Mouse (Mus musculus) frontal cortex, postnatal 25 days (tissue): ENCODE data around the gene Rhog.

Source experiments
- DNase-seq, 2 experiments: peaks; one replicate each; pipeline ENCODE4 v3.0.0; 2022; ENCODE audit warnings: low spot score in 2 of 2

Rhog gene

DNA sequence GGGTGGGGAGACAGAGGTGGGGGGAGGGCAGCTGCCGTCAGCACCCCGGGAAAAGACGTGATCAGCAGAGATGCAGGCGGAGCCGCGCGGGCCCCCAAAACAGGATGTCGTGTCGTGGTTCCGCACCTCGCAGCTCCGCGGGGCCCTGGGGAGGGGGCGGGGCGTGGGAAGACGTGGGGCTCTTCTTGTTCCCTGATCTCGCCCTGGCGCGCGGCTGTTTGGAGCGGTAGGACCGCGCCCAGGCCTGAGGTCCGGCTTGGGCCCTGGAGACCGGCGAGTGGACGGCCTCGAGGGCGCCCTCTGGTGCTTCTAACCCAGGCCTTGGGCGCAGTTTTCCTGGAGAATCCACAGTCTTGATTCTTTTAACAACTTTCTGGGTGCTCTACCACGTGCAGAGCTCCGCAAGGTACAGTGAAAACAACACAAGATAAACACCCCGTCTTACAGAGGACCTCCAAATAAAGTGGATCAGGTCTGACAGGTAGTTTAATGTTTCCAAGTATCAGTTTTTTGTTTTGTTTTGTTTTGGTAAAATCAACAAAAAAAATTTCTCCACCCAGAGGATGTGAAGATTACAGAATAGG, 5.1 kb downstream of the Rhog start:
- peak; percentile 79 to 88 for DNase-seq

DNA sequence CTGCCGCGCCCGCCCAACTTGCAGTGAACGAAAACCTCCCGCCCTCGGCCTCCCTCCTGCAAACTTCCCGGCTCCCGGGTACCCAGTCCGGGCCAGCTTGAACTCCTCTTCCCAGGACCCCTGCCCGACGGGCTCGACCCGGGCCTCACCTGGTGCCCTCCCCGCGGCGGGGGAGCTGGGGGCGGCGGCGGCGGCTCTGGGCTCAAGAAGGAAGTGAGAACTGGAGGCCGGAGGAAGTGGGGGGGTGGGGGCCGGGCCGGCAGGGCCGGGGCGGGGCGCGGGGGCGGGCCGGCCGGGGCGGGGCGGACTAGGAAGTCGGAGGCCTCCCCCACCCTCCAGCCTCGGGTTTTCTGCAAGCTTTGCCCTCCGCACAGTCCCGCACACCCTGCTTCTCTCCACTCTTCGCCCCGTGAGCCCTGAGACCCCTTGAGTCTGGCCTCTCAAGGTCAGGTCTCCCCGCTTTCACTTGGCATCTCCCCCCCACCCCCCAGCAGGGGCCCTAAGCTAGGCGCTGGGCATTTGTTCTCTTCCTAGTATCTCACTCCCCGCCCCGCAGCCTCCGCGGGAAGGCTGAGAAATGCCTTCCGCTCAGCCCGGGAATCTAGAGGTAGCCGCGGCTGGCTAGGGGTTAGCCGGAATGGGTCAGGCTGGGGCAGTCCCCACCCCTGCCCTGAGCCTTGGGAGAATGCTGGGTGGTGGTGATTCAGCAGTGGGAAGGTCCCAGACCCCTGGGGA, 5.8 kb downstream of the Rhog start:
- peak in 1 of 2 experiments; percentile 23 for DNase-seq

GRCm38 (mm10) chr7:102249531-102249895, 6.3 kb downstream of the Rhog start:
- DNase-seq: no peak

- no peak for DNase-seq
These were observed 7.0 kb downstream of the Rhog start for GRCm38 (mm10) chr7:102248691-102249404.

DNA sequence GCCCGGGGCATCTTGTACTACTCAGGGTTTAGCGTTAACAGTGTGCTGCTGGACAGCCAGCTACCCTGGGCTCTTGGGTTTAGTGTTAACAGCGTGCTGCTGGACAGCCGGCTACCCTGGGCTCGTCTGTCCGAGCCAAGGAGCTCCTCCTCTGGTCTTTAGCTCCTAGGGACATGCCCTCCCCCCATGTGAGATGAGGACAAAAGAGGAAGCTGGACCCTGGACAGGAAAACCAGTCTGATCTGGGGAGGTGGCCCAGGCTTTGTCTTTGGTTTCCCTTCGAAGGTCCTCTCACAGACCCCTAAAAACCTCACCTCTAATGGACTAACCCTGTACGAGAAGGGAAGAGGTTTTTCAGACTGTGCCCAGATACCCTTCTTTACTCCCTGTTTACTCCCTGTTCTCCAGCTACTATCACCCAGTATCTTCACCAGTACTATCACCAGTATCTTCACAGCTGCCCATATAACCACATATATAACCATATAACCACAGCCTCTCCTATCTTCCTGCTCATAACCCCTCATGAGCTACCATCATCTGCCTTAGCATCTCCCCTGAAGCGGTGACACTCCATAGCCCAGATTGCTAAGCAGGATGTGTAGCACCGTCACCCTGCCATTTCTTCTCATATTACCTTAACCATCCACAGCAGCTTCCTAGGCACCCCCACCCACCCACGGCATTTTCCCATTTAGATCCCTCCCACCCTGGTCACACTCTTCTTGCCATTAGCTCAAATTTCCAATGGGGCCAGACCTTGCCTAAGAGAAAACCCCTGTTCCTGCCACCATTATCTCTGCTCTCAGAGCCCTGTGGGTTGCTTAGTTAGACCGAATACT, 8.7 kb downstream of the Rhog start:
- DNase-seq: no peak

GRCm38 (mm10) chr7:102246265-102246664, 9.6 kb downstream of the Rhog start:
- DNase-seq: no peak

- DNase-seq: no peak
These were observed 10.1 kb downstream of the Rhog start for GRCm38 (mm10) chr7:102245775-102246174.

GRCm38 (mm10) chr7:102244782-102245535, 10.9 kb downstream of the Rhog start:
- DNase-seq: no peak

DNA sequence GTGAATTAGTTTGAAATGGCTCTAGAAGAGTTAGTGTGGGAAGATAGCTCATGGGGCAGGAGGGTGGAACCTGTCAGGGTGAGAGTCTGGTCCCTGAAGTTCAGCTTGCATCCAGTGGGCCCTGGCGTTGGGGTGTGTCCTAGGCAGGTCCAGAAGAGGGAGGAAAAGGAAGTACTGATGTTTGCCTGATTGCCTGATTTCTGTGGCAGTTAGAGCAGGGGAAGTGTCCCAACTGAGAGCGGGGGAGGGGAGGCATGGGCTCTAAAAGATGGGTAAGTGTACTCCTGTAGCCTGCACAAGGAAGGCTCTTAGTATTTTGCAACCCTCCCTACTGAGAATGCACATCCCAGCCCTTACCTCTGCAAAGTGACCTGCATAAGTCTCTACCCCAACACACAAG, 12.0 kb downstream of the Rhog start:
- DNase-seq: no peak

DNA sequence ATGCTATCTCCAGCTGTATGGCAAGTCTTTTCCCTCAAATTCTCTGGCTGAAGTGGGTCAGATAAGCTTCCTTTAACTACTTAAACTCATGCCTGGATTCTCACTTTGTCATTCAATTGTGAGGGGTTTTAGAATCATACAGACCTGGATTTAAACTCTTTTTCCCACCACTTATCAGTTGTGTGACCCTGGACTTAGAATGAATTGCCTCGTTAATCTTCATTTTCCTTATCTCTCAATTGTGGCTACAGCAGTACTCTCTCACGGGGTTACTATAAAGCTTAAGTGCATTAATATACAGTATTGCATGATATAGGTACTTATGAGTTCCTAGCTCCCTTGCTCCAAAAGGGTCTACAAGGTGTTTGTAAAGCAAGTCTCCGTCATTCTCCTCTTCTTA, 12.9 kb downstream of the Rhog start:
- no peak for DNase-seq

DNA sequence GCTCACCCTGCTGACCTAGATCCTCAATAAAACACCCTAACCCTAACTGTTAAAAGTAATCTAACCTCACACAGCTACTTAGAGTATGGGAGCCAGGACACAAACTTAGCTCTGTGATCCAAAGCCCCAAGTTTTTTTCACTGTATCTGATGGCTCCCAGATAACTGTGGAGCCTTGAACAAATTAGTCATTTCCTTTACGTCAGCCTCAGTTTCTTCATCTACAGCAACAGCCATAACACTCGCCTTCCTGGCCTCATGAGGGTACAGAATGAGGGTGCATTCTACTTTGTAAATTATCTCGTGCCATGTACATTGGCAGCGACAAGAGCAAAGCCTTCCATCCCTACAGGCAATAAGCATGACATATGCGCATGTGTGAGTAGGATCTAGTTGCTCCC, 13.5 kb downstream of the Rhog start:
- DNase-seq: no peak

GRCm38 (mm10) chr7:102239591-102239990, 16.3 kb downstream of the Rhog start:
- DNase-seq: no peak

DNA sequence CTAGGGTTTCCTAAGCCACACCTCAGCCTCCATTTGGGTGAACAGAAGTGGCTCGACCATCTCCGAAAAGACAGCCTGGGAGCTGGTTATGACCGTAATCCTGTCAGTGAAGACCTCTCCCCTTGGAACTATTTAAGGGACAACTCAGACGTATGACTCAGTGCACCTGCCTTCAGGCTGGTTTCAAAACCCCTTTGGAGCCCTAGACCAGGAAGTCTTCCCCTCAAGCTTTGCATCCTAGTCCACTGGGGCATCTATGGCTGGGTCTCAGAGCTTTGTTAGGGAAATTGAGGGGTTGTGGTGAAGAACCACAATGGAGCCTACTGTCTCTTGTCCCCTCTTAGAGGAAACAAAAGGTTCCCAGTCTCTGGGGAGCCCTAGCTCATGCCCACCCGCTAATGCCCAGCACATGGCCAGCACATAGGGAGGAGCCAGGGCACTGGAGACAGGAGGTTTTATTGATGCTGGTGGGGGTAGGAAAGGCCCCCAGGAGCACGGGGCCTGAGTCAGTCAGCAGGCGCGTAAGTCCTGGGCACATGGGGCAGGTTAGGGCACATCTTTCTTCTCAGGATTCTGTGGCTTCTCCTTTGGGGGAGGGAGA, 17.1 kb downstream of the Rhog start:
- DNase-seq: no peak

DNA sequence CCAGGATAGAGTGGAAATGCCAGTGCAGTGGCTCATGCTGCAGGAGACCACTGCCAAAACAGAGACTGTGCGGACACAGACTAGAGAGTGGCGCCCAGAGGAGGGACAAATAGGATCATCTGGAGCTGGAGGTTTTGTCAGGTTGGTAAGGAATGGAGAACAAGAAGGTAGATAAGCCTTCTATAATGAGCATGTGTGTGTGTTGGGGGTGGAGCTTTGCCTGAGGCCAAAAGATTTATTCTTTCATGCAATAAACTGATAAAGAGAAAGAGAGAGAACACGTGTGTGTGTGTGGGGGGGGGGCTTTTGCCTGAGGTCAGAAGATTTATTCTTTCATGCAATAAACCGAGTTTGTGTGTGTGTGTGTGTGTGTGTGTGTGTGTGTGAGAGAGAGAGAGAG, 22.8 kb downstream of the Rhog start:
- DNase-seq: no peak

DNA sequence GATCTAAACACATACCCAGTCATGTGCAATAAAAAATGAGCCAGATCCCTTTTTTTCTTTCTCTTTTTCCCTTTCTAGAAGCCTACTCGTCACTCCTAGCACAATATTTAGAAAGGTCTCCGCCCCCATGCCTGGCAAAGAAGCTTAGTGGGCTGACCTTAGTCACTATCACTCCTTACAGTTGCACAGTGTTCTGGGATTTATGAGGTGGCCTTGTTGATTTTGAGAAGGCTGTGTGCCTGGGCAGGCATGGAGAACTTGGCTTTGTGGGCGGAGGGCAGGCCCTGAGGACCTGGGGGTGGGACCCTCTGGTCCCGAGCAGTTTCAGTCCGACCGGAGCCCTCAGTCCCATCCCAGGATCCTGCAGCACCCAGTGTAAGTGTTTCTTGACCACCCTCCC, 26.0 kb downstream of the Rhog start:
- DNase-seq: no peak

DNA sequence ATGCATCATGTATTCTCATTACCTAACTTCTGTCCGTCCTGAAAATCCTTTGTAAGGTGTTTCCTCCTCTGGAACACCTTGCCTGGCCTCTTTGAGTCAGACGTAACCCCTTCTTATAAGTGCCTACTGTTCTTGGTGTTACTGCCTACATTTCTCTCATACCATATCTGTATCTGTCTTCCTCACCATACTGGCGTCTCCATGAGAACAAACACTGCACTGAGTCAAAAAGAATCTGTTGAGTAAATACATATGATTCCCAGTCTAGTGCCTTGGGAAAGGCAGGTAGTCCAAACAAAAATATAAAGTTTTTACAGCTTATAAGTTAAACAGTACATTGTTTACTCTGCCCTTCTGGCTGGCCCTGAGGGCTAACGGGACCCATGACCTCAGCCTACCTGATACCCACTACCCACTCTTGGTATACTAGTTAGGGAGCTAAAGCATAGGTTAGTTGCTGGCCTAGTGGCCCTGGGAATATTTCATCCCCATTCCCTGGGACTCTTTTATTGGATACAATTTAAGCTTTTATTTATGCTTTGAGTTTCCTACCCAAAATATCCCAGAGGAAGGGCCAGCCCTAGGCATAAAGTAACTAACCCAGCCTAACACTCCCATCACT, 27.7 kb downstream of the Rhog start:
- DNase-seq: no peak

- no peak for DNase-seq
These were observed 29.8 kb downstream of the Rhog start for GRCm38 (mm10) chr7:102226051-102226450.

DNA sequence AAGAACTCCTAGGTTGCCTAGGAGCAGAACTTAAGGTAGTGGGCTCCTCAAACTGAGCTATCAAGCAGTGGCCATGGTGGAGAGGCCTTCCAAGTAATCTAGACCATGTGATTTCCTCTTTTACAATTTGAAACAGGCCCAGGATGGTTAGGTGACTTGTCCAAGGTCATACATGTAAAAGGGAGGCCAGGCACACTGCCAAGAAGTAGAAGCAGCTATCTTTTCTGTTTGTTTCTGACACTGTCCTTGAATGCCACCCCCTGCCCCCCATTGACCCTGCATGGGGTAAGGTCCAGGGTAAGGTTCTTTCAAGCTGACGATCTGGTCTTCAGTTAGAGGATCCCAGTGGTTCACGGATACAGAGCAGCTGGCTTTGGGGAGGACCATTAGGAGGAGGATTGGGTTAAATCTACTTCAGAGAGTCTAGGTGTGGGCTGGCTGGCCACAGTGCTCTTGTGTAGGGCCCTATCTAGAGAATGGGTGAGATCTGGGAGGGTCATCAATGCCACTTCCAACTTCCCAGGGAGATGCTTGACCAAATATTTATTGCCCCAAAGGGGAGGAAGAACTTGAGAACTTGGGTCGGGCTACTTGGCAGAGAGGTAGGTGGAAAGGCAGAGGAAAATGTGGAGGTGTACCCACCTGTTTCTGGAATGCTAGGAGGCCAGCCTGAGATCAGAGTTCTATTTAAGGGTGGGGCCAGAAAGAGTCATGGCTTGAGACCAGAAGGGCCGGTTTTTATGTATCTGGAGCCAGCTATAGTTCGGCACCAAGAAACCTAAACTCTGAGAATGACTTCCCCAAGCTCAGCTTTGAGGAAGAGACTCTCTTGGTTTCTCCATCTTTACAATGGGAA, 31.7 kb downstream of the Rhog start:
- no peak for DNase-seq

DNA sequence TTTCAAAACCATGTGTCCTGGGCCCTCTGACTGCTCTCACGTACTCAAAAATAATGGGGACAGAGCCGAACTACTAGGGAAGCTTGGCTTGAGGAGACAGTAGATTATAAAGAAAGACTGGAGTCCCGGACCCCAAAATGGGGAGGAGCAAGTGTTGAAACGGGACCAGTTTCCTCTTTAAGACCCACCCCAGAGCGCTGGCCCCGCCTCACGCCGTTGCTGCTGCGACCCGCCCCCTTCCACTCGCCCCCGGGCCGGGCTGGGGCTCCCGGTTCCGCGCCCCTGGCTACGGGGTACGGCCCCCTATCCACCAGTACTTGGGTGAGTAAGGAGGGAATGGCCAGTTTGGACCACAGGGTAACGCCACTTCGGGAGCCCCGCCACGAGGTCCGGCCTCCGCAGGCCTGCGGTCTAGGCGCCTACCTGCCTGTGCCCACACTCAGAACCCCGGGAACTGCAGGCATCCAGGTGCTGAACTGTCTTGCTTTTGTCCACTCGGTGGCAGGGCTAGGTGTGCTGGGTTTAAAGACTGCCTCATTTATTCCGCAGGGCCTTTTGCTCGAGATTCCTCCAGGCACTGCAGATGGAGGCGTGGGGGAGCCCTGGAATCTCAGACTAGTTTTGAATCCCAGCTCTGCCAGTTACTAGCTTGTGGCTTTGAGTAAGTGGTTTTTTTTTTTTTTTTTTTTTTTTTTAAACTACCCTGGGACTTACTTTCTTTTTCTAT, 32.9 kb downstream of the Rhog start:
- DNase-seq: peak; percentile 42 to 55
